Mouse (Mus musculus) frontal cortex, adult (tissue): ENCODE results near the gene Imp4.
"Not testable (repeated sequence)": the region's sequence is repeated elsewhere in the genome, so short reads cannot be mapped to it uniquely, and the experiment has no call there.

ENCODE experiments used
- ATAC-seq: cut with Nextera tagmentation; 2 replicates; pipeline ENCODE4 v1.9.2; 2017; ENCODE audit warnings: mild to moderate bottlenecking, moderate library complexity, mixed read lengths; ENCODE audit not compliant: low TSS enrichment

The Imp4 gene

DNA sequence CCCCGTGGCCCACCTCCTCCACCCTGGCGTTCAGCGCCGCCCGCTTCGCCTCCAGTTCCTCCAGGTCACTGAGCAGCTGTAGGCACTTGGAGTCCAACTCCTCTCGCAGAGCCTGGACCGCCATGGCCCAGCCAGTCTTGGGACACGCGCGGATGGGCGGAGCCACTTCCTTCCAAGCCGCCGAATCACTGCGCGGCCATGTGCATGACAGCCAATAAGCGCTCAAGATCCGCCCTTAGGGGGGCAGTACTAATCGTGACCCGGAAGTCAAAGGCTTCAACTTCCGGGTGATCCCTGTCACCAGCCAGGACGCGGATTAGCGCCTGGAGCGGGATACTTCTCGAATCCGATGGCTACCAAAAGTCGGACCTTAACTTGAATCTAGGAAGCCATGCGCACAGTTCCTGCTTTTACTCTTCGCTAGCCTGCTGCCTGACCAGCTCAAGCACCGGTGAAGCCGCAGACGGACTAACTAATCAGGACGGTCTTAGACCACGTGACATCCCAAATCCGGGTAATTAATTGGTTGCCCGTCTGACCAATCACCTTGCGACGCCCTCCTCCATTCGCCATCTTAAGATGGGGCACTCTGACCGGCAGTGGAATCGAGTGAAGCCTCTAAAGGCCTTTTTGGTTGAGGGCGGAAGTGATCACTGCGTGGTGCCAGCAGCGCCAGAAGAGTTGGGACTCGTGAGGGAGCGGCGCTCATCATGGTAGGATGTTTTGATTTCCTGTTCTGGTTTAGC, at the start of gene Imp4, which contains the start of gene Ccdc115:
Gene Imp4, plus strand, starts transcription at position 637 of the 746 bp plus-strand sequence.
Gene Ccdc115, minus strand, starts transcription at position 458 of the 746 bp plus-strand sequence.
- peak; percentile 92 for ATAC-seq

DNA sequence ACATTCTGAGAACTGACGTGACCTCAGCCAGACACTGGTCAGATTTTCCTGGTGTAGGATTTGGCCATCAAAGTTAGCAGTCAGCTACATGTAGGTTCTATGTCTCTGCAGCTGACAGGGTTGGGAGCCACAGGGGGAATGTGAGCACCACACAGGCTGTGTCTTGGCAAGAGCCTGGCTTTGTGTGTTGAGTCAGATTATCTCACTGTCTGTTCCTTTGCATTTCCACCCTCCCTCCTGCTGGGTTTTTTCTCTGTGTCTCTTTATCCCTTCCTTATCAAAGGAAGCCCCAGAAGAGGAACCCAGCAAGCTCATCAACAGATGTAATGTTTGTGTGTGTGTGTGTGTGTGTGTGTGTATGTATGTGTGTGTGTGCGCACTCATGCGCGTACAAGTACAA, 43.3 kb upstream of the Imp4 start:
- 0 out of 2 replicates have a peak, but pooled peaks have one; percentile 34 for ATAC-seq

DNA sequence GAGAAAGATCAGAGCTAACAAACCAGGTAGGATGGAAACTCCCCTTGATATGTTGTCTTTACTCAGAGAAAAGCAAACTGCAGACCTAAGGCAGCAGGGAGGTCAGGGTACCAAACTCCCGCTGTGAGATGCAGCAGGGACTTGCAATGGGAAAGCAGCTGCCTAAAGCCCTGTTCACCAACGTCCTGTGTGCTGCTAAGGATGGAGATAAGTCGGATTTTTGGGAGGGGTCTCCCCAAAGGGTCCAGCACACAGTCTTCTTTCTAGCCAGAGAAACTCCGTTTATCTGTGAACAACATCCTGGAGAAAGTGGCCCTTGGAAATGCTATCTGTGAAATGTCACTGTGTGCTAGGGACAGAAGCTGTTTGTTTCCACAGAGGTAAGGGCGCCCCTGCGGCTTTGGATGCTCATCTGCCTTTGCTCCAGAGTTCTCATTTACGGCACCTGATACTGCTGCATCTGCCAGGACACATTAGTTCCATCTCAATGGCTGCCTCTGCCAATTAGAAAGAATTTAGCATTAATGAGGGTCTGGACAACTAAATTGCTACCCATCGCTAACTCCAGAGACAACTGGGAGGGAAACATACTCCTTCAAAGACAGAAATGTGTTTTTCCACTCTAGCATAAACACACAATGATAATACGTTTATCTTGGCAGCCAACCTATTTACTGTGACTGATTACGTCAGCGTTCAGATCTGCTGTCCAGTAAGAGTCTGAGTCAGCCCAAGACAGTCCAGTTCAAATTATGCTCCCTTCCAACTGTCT, 40.3 kb upstream of the Imp4 start:
- no peak for ATAC-seq

DNA sequence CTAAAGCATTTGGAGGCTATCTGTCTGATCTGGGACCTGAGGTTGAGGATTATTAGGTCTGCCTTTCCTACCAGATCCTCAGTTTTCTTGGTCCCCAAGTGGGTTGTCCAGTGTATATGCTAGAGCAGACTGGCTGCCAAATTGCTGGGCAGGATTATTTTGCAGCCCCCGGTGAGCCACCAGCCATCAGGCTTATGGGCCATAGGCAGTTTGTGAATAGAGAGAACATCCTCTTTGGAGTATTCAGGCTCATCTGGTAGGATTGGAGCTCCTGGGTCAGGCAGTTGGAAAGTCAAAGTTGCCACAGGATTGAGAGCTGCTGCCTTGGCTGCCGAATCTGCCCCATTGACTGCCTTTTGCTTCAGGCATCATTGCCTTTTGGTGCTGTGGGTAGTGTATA, 11.2 kb upstream of the Imp4 start:
- ATAC-seq, result no peak

DNA sequence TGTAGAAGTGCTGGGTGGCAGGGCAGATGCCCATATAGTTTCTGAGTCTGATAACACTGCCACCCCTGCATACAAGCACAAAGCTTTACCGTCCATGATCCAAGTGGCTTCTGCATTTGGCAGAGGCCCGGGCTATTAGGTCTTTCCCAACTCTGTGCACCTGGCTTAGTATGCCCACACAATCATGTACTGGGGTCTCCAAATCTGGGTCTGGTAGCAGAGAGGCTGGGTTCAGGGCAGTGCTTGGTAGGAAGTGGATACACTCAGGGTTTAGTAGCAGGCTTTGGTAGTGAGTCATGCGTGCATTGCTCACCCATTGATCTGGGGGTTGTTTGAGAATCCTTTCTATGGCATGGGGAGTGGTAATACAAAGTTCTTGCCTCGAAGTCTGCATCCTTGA, 10.4 kb upstream of the Imp4 start:
- no peak for ATAC-seq

DNA sequence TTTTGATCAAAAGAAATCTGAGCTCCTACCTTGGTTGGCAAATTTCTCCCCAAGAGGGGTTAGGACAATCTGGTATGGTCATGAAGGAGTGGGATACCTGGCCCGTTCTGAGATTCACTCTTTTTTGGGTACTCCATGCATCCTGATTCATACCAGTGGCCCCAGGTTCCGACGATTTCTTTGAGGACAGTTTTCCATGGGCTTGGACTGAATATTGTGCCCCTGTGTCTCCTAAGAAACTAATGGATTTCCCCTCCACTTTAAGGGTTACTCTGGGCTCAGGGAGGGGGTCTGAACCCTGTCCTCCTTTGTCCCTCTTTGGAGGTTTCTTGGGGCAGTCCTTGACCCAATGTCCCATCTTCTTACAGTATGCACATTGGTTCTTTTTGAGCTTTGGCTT, 8.7 kb upstream of the Imp4 start:
- ATAC-seq, result no peak

DNA sequence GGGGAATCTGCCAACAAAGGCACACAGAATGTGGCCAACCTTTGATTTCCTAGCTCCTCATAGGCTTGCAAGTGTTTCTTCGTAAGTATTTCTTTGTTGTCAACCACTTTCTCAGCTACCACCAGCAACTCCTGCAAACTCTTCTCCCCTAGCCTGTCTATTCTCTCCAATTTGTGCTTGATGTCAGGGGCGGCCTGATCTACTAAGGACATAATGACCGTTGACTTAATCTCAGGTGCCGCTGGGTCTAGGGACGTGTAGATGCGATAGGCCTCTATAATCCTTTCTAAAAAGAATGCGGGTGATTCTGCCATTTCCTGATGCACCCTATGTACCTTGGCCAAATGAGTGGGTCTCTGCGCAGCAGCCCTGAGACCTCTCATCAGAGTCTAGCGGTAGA, 8.2 kb upstream of the Imp4 start:
- ATAC-seq, result no peak

DNA sequence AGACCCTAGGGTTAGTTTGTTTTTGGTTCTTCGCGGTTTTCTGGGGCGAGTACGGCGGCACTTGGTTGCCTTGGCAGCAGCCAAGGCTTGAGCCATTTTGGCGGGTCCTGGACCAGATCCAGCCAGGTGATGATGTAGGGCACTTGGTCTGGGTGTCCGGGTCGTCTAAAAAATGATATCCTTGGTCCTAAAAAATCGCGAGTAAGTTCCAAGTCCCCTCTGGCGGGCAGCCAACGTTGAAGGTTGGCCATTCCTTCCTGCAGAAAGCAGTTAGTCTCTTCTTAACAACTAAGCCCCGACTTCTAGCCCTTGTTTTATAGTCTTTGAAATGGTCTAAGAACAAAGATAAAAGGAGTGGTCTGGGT, 7.3 kb upstream of the Imp4 start:
- ATAC-seq, result no peak

DNA sequence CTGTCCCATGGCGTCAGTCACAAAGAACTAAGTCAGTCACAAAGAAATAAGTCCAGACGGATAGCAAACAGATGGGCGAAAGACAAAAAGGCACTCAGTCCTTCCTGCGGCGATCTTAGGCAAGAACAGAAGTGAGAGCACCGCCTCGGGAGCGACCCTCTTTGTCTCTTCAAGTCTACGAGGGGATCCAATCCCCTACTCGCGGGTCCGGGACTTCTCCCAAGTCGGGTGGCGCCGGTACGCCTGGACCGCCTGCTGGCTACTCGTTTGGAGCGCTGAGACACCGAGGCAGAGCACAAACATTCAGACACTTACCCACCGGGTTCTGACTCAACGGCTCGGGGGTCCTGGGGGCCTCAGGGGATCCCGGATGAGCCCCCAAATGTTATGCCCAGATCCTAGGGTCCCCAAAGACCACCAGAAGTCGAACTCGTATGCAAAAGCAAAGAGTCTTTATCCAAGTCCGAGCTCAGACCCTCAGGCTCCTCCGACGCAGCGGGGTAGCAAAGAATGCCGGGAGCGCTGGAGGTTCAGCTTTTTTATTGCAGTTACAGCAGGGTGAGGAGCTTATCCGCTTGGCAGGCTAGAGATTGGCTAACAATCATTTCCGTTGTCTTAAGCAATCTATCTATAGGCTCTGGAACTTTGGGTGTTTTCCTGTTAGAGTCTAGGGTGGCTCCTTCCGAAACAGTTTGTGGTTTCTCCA, 6.7 kb upstream of the Imp4 start:
- peak; percentile 64 for ATAC-seq

DNA sequence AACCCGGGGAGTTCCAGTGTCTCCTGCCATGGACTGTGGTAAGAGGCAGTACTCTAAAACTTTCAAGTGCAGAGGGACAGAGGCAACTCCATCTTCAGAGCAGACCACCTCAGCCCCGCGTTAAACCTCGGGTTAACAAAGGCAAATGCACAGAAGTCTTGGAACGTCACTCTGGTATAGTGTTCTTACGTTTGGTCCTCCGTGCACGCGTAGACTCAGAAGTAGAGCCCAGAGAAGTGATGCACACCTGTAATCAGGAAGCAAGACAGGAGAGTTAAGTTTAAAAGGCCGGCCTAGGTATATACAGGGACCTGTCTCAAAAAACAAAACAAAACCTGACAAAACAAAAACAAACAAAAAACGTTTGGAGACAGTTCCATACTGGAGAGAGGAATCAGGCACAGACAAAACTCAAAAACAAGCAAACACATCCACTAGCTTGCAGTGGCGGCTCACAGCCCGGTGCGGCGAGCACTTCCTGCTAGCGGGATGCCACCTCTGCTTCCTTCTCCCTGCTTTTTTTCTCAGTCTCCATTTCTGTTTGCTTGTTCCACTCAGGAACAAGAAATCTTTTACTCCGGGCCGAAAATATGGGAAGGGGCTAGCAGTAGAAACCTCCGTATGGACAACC, 5.6 kb upstream of the Imp4 start:
- ATAC-seq, result no peak

DNA sequence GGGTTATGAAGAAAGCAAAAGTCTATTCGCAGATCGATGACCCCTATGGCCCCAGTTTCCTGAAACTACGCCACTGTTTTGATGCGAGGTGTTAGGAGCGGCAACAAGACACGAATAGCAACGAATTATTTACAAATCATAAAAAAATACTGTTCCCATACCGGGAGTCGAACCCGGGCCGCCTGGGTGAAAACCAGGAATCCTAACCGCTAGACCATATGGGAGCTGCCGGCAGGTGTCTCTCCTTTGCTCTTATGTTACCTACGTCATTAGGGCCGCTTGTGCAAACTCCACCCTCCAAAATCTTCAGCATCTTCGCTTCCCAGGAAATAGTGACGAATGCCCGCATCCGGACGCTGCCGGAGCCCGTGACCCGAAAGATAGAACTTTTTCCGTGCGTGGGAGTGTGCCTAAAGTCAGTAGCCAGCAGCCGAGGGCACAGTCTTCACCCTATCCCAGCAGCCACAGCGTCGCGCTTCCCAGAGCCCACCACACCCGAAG, 4.9 kb upstream of the Imp4 start:
- ATAC-seq, result peak; percentile 21; the same call in 1 of the 2 replicates

DNA sequence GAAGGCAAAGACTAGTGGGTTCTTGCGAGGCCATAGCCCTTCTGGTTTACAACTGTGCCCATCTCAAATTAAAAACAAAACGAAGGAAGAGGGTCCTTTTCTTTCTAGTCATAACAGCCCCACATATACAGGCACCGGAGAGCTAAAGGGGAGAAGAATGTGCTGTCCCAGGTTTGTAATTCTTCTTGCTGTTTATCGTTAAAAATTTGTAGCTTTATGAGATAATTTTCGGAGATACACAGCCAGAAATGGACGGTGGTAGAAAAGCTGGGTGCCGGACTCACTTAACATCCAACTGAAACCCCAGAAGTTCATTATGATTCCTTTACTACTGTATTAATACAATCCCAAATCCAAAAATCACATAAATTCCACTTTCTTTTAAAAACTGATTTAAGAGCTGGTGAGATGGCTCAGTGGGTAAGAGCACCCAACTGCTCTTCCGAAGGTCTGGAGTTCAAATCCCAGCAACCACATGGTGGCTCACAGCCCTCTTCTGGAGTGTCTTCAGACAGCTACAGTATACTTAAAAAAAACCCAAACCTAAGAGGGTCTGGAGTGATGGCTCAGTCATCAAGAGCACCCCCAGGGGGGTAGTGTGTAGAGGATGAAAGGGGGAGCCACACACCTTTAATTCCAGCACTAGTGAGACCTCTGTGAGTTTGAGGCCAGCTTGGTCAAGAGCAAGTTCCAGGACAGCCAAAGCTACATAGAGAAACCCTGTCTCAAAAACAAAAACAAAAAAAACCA, 4.1 kb upstream of the Imp4 start:
- no peak for ATAC-seq

DNA sequence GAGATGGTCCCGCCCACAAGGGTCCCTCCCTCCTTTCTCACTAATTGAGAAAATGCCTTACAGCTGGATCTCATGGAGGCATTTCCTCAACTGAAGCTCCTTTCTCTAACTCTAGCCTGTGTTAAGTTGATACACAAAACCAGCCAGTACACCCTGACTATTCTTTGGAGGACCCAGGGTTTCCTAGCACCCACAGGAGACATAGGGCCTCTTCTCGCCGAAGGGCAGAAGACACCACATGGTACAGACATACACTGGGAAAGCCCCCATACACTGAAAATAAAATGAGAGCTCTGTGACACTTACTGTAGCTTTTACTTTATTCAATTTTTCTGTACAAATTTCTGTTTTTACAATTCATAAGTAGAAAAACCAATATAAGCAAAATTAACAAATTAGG, 3.3 kb upstream of the Imp4 start:
- ATAC-seq, result no peak

DNA sequence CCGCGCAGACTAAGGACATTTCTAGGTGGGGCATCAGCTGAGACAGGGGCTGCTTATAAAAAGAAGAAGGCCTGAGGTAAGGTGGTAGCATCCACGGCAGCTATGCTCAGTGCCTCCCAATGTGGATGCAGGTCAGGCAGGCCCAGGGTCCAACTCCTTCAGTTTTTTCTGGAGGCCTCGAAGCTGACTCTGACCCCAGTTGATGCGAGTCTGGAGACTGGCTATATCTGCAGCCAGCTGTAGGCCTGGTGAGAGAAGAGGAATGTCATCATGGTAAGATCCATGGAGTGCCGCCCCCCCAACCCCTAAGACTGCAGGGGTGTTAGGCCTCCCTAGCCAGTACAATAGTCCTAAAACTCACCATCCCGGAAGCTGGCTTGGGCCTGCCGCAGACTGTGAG, 2.3 kb upstream of the Imp4 start:
- ATAC-seq, result not testable (repeated sequence)

DNA sequence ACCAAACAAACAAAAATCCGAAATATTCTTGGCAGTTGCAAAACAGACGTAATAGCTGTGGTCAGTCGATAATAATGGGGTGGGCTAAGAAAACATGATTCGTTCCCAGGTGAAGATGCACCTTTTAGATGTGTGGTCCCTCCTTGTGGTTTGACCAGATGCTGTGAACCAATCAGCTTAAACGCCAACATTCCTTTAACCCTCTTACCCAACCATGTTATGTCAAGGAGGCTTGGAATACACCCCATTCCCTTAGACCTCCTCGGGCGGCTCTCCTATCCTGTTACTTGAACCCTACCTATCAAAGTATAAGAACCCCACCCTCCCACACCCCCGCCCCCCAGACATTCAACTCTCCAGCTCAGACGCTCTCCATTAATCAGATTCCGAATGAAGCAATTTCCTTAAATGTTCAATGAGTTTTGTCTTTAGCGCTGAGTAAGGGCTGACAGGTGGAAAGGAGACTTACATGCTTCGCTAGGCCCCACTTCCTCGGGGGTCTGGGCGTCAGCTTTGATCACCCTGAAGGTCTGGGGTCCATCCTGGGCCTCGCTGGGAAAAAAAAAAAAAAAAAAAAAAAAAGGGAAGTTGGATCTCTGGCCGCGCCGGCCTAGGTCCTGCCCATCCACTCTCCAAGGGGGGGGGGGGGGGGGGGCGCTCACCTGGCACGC, 1.1 kb upstream of the Imp4 start:
- ATAC-seq, result no peak

DNA sequence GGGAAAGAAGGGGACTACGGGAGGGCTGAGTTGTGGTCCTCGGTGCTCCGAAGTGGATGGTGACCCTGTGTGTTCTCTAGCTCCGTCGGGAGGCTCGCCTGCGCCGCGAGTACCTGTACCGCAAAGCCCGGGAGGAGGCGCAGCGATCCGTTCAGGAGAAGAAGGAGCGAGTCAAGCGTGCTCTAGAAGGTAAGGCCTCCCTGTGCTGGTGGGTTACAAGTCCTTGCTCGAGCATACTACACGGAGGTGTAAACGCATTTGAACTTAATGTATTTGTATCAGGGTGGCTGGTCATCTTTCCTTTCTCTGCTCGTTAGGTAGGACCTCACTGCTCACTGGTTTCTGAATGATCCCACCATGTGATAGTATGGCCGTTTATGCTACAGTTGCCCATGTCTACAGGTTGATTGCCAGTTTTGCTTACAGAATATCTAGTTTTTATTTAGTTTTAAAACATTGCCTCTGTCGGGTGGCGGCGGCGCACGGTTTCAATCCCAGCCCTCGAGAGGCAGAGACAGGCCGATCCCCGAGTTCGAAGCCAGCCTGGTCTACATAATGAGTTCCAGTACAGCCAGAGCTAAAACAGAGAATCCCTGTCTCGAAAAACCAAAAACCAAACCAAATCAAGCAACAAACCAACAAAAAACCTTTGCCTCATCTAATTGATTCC, 445 bp downstream of the Imp4 start:
- ATAC-seq, result peak; percentile 47

DNA sequence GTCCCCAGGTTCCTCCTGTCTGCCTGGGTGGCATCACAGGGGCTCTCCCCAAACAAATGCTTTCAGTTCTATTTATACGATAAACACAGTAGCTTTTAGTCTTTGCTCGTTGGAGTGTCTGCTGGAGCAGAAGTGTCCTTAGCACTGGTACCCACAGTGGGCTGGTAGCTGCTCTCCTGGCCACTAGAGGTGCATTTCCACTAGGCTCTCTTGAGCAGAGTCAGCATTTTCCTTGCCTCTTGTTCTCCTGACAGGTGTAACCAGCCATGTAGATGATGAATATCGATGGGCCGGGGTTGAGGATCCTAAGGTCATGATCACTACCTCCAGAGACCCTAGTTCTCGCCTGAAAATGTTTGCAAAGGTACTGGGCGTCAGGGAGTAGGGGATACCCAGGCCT, 3.5 kb downstream of the Imp4 start:
- ATAC-seq, result no peak

DNA sequence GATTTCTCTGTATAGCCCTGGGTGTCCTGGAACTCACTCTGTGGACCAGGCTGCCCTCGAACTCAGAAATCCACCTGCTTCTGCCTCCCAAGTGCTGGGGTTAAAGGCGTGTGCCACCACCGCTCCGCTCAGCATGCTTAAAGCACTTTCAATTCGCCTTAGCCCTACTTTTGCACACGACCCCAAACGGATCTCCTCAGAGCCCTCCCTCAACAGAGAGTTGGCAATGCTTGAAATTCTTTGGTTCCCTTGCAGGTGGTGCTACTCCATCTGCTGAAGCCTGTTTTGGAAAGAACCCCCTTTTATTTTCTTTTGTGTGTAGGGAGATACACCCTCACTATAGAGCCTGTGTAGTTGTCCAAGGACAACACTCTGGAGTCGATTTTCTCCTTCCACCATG, 18.8 kb downstream of the Imp4 start:
- no peak for ATAC-seq

DNA sequence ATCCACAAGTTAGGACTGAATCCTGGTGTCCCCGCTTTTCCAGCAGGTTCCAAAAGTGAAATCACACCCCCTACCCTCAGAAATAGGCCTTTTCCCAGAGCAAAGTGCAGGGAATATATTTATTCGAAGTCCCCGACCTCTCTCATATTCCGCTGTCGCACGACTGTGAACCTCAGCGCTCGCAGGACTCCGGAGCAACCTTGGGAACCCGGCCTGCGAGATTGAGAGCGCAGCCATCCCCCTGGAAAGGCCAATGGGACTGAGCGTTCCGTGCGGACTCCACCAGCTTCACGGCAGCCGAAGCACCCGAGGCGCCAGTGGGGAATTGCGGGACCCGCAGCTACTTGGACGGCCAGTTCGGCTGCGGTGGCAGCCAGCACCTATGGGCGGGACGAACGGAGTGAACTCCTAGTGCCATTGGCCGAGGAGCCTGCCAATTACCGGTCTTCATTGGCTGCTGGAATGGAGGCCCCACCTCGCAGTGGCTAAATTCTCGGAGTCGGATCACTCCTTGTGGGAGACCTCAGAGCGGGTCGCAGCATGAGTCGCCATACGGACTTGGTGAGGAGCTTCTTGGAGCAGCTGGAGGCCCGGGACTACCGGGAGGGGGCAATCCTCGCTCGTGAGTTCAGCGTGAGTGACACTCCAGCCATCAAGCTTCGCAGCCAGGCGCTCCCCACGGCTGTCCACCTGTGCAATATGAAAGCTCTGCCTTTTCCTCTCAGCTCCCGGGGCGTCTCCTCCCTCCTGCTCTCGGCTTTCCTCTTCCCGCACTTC, 19.8 kb downstream of the Imp4 start, which contains the start of gene Ptpn18:
Gene Ptpn18, plus strand, starts transcription at position 479 of the 777 bp plus-strand sequence.
- ATAC-seq, result peak; percentile 97
